Mouse (Mus musculus) CH12.LX (cell line): ENCODE measurements around the gene Asap2.

Experiments
- CTCF ChIP-seq, 2 experiments: IDR thresholded peaks in 1 of 2; conservative IDR thresholded peaks in 1 of 2; 2 replicates each; pipeline ENCODE4 v1.5.1; 2011 to 2012; ENCODE audit warnings: low read depth in 2 of 2, low read length in 2 of 2, improper control_type of control experiment in 1 of 2, inconsistent platforms in 1 of 2, mild to moderate bottlenecking in 1 of 2, moderate library complexity in 1 of 2
- E2F4 ChIP-seq: IDR thresholded peaks from 2 replicates; pipeline ENCODE4 v1.6.1; 2011; ENCODE audit warnings: low read depth, low read length, improper control_type of control experiment; ENCODE audit not compliant: insufficient replicate concordance
- EP300 ChIP-seq: IDR thresholded peaks from 2 replicates; pipeline ENCODE4 v1.6.1; 2011; ENCODE audit warnings: low read length, improper control_type of control experiment
- JUND ChIP-seq: conservative IDR thresholded peaks from 2 replicates; pipeline ENCODE4 v1.6.1; 2011; ENCODE audit warnings: low read depth, low read length, improper control_type of control experiment
- MAX ChIP-seq: IDR thresholded peaks from 2 replicates; pipeline ENCODE4 v1.6.1; 2011; ENCODE audit warnings: low read length, improper control_type of control experiment
- MXI1 ChIP-seq: IDR thresholded peaks from 2 replicates; pipeline ENCODE4 v1.6.1; 2011; ENCODE audit warnings: mild to moderate bottlenecking, low read depth, low read length, improper control_type of control experiment
- POLR2A ChIP-seq: IDR thresholded peaks from 2 replicates; pipeline ENCODE4 v1.6.1; 2011; ENCODE audit warnings: low read depth, mild to moderate bottlenecking, improper control_type of control experiment, low read length
- TCF12 ChIP-seq: IDR thresholded peaks from 2 replicates; pipeline ENCODE4 v1.6.1; 2014; ENCODE audit warnings: low read depth, mild to moderate bottlenecking, inconsistent platforms, low read length, improper control_type of control experiment
- USF2 ChIP-seq: conservative IDR thresholded peaks from 2 replicates; pipeline ENCODE4 v1.6.1; 2011; ENCODE audit warnings: low read depth, low read length, improper control_type of control experiment
- ZNF384 ChIP-seq: IDR thresholded peaks from 2 replicates; pipeline ENCODE4 v1.6.1; 2012; ENCODE audit warnings: low read depth, low read length, improper control_type of control experiment, inconsistent platforms

DNA sequence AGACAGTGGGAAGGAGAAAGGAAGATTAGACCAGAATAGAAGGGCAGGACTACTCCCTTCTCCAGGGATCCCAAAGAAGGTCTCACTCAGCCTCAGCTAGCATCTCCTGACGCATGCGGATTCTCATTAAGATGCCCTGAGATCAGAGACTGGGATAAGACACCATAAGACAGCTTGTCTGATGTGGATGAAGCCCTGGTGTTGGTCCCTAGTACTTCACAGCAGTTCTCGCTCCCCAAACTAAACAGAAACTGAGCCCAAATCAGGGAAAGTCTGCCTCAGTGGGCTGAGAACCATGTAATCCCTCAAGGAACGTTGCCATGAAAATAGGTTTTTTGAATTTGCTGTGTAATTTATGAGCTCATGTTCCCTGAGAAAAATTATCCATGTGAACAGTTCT, 136.3 kb downstream of the Asap2 start:
- no peak for TF ChIP-seq JUND
- TF ChIP-seq POLR2A = no peak
- TF ChIP-seq ZNF384 = no peak
- no peak for TF ChIP-seq CTCF (conservative IDR thresholded peaks at IDR 0.05 in 1 of 2, IDR thresholded peaks at IDR 0.05 in 1 of 2; ENCODE audit: low read depth in 2 of 2, low read length in 2 of 2)
- TF ChIP-seq MAX = no peak
- TF ChIP-seq E2F4 = no peak
- no peak for TF ChIP-seq TCF12
- no peak for TF ChIP-seq USF2
- TF ChIP-seq MXI1 = no peak
- TF ChIP-seq EP300 = no peak
